Mouse (Mus musculus) MEL (cell line): ENCODE results near the gene Trp53bp1. TPM values are rescaled to one million over a fixed set of nuclear protein-coding genes. Genes with fewer than 3 reads are reported as not detected.

Experiments used
- DNase-seq: peaks from one replicate; pipeline ENCODE4 v3.0.0; 2011; ENCODE audit warnings: low read depth, low spot score
- H3K27ac ChIP-seq: 2 replicates; pipeline ENCODE4 v1.5.1; 2012; ENCODE audit warnings: low read depth, mild to moderate bottlenecking, control low read depth, low read length, moderate library complexity; ENCODE audit not compliant: control insufficient read depth
- H3K27me3 ChIP-seq, 2 experiments: fragments of 150-350 bp in 1 of 2; sonication (generic) in 1 of 2; 2 replicates each; pipeline ENCODE4 v1.6.1; 2012; ENCODE audit warnings: low read length in 2 of 2, mild to moderate bottlenecking in 2 of 2, improper control_type of control experiment in 1 of 2, moderate library complexity in 1 of 2; ENCODE audit not compliant: insufficient read depth in 2 of 2, control insufficient read depth in 1 of 2
- H3K36me3 ChIP-seq, 2 experiments: 2 replicates each; pipeline ENCODE4 v1.6.1; 2012 to 2014; ENCODE audit warnings: low read length in 2 of 2, improper control_type of control experiment in 1 of 2, inconsistent platforms in 1 of 2, mild to moderate bottlenecking in 1 of 2; ENCODE audit not compliant: insufficient read depth in 2 of 2, control insufficient read depth in 1 of 2
- H3K4me1 ChIP-seq, 2 experiments: fragments of 150-350 bp in 1 of 2; sonication (generic) in 1 of 2; 2 replicates each; pipeline ENCODE4 v1.6.1; 2012; ENCODE audit warnings: low read length in 2 of 2, improper control_type of control experiment in 1 of 2, mild to moderate bottlenecking in 1 of 2; ENCODE audit not compliant: insufficient read depth in 2 of 2, control insufficient read depth in 1 of 2
- H3K4me3 ChIP-seq, 2 experiments: fragments of 150-350 bp in 1 of 2; sonication (generic) in 1 of 2; 2 replicates each; pipeline ENCODE4 v1.5.1; 2012; ENCODE audit warnings: low read depth in 2 of 2, low read length in 2 of 2, mild to moderate bottlenecking in 2 of 2, moderate library complexity in 2 of 2, control low read depth in 1 of 2, improper control_type of control experiment in 1 of 2; ENCODE audit not compliant: control insufficient read depth in 1 of 2, insufficient read depth in 1 of 2
- H3K79me2 ChIP-seq: 2 replicates; pipeline ENCODE4 v1.6.1; 2012; ENCODE audit warnings: mild to moderate bottlenecking, low read length, moderate library complexity; ENCODE audit not compliant: control insufficient read depth, poor library complexity, insufficient read depth
- H3K9ac ChIP-seq: 2 replicates; pipeline ENCODE4 v1.6.1; 2012; ENCODE audit warnings: low read depth, mild to moderate bottlenecking, control low read depth, low read length, moderate library complexity; ENCODE audit not compliant: control insufficient read depth, poor library complexity, severe bottlenecking
- H3K9me3 ChIP-seq: fragments of 150-350 bp; sonication (generic); replicated peaks from 2 replicates; pipeline ENCODE4 v1.6.1; 2012; ENCODE audit warnings: mild to moderate bottlenecking, low read length, improper control_type of control experiment, moderate library complexity; ENCODE audit not compliant: insufficient read depth
- E2F4 ChIP-seq: IDR thresholded peaks from 2 replicates; pipeline ENCODE4 v1.6.1; 2011; ENCODE audit warnings: low read depth, low read length, improper control_type of control experiment, borderline replicate concordance
- EP300 ChIP-seq, 2 experiments: IDR thresholded peaks; 2 replicates each; pipeline ENCODE4 v1.6.1; 2011; ENCODE audit warnings: improper control_type of control experiment in 2 of 2, low read length in 2 of 2, low read depth in 1 of 2, mild to moderate bottlenecking in 1 of 2
- GATA1 ChIP-seq: IDR thresholded peaks from 2 replicates; pipeline ENCODE4 v1.6.1; 2011; ENCODE audit warnings: low read depth, low read length, improper control_type of control experiment
- KAT2A ChIP-seq: conservative IDR thresholded peaks from 2 replicates; pipeline ENCODE4 v1.6.1; 2012; ENCODE audit warnings: low read depth, low read length, improper control_type of control experiment, inconsistent platforms
- MAFK ChIP-seq: IDR thresholded peaks from 2 replicates; pipeline ENCODE4 v1.6.1; 2011; ENCODE audit warnings: low read depth, mild to moderate bottlenecking, low read length, improper control_type of control experiment, borderline replicate concordance
- MAX ChIP-seq: IDR thresholded peaks from 2 replicates; pipeline ENCODE4 v1.6.1; 2011; ENCODE audit warnings: low read length, improper control_type of control experiment
- MYC ChIP-seq: IDR thresholded peaks from 2 replicates; pipeline ENCODE4 v1.6.1; 2011; ENCODE audit warnings: low read depth, mild to moderate bottlenecking, low read length, improper control_type of control experiment, moderate library complexity
- NRF1 ChIP-seq: IDR thresholded peaks from 2 replicates; pipeline ENCODE4 v1.6.1; 2014; ENCODE audit warnings: low read depth, mild to moderate bottlenecking, inconsistent platforms, low read length, improper control_type of control experiment, moderate library complexity; ENCODE audit not compliant: poor library complexity, insufficient read depth, severe bottlenecking
- POLR2AphosphoS2 ChIP-seq: IDR thresholded peaks from 2 replicates; pipeline ENCODE4 v1.6.1; 2011; ENCODE audit warnings: low read length, improper control_type of control experiment
- POLR2AphosphoS5 ChIP-seq: IDR thresholded peaks from 2 replicates; pipeline ENCODE4 v1.6.1; 2012; ENCODE audit warnings: low read depth, borderline replicate concordance, mild to moderate bottlenecking, inconsistent platforms, low read length, moderate library complexity, mixed read lengths
- RAD21 ChIP-seq: IDR thresholded peaks from 2 replicates; pipeline ENCODE4 v1.6.1; 2011; ENCODE audit warnings: mild to moderate bottlenecking, low read depth, low read length, improper control_type of control experiment
- RCOR1 ChIP-seq: IDR thresholded peaks from 2 replicates; pipeline ENCODE4 v1.6.1; 2012; ENCODE audit warnings: low read depth, mild to moderate bottlenecking, inconsistent platforms, low read length, improper control_type of control experiment
- TBP ChIP-seq: IDR thresholded peaks from 2 replicates; pipeline ENCODE4 v1.8.0; 2011; ENCODE audit warnings: low read depth, low read length, improper control_type of control experiment
- ZC3H11A ChIP-seq: IDR thresholded peaks from 2 replicates; pipeline ENCODE4 v1.6.1; 2012; ENCODE audit warnings: low read depth, mild to moderate bottlenecking, inconsistent platforms, low read length, improper control_type of control experiment
- ZMIZ1 ChIP-seq: IDR thresholded peaks from 2 replicates; pipeline ENCODE4 v1.6.1; 2012; ENCODE audit warnings: low read depth, mild to moderate bottlenecking, inconsistent platforms, low read length, improper control_type of control experiment, moderate library complexity
- ZNF384 ChIP-seq: IDR thresholded peaks from 2 replicates; pipeline ENCODE4 v1.6.1; 2012; ENCODE audit warnings: low read depth, mild to moderate bottlenecking, inconsistent platforms, low read length, improper control_type of control experiment
- polyA plus RNA-seq, 2 experiments: library from polyadenylated mRNA; stranded (reverse) in 1 of 2; unstranded in 1 of 2; fragments of >175 nt in 1 of 2; fragments of >200 nt in 1 of 2; gene quantifications; 2 replicates each; pipeline versions ENCODE4 v1.2.1 to v1.2.4; 2012; ENCODE audit warnings: low replicate concordance in 2 of 2, low read depth in 1 of 2; ENCODE audit not compliant: insufficient read length in 2 of 2, insufficient read depth in 1 of 2, missing spikeins in 1 of 2
- total RNA-seq: library from RNA; depleted of rRNA; stranded (reverse); fragments of 300-350 nt; gene quantifications from 2 replicates; pipeline ENCODE4 v1.2.3, GENCODE M21; 2012

Gene Trp53bp1
- total and polyA plus RNA-seq, 3 experiments: 13.4 to 160 (median 37.3) TPM

DNA sequence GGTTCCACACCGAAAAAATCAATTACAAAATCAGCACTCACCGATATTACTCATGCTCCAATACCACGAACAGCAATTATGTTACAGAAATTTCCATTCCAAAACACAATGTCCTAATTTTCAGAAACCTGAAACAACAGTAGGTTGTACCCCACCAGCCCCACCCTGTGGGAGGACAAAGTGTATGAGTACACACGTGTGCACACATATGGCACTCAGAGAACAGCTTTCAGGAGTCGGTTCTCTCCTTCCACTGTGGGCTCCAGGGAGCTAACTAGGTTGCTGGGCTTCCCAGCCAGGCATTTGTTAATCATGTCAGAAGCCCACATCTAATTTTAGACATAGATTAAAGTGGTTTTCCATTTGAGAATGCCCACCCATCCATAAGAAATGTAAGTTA is 27.1 kb downstream of the Trp53bp1 start:
- no peak overlapping the region for H3K4me3 ChIP-seq
- no peaks in the 10 kb centered on the region for H3K27me3 ChIP-seq
- DNase-seq: no peak
- H3K79me2 ChIP-seq: no peaks in the 10 kb centered on the region
- H3K27ac ChIP-seq: no peak overlapping the region
- no peaks in the 10 kb centered on the region for H3K9me3 ChIP-seq
- no peaks in the 10 kb centered on the region for H3K4me1 ChIP-seq
- H3K36me3 ChIP-seq: peaks cover 0 to 5% of the 10 kb centered on the region in 2 experiments; a peak in 2 of 4 replicates
- no peak overlapping the region for H3K9ac ChIP-seq
- TF ChIP-seq MAX (no peak), GATA1 (no peak), RCOR1 (no peak), NRF1 (no peak), ZC3H11A (no peak), POLR2AphosphoS5 (no peak), POLR2AphosphoS2 (no peak), TBP (no peak), ZMIZ1 (no peak), RAD21 (no peak), ZNF384 (no peak), EP300 (IDR thresholded peaks at IDR 0.05; ENCODE audit: low read depth in 1 of 2, low read length in 2 of 2) (no peak), MYC (no peak)
- TF ChIP-seq, all 39 proteins: peak for 0

DNA sequence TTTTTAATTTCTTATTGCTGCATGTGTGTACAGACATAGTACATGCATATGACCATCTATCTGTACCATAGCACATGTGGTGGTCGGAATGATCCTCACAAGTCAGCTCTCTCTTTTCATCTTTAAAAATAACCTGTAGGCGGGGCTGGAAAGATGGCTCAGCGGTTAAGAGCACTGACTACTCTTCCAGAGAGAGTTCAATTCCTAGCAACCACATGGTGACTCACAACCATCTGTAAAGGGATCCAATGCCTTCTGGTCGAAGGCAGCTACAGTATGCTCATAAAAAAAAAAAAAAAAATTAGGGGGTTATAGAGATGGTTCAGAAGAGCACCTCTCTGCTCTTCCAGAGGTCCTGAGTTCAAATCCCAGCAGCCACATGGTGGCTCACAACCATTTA is 31.8 kb downstream of the Trp53bp1 start:
- H3K9me3 ChIP-seq: no peaks in the 10 kb centered on the region
- 0 out of 4 replicates have a peak, but pooled peaks cover 0 to 6% of the 10 kb centered on the region in 2 experiments for H3K4me1 ChIP-seq
- no peak overlapping the region for H3K4me3 ChIP-seq
- no peak overlapping the region for H3K9ac ChIP-seq
- H3K27ac ChIP-seq: no peak overlapping the region
- no peak for DNase-seq
- TF ChIP-seq ZMIZ1: no peak
- TF ChIP-seq E2F4: no peak
- no peak for TF ChIP-seq MYC
- no peak for TF ChIP-seq MAFK
- TF ChIP-seq RAD21: no peak
- TF ChIP-seq KAT2A: no peak
- TF ChIP-seq POLR2AphosphoS2: no peak
- H3K36me3 ChIP-seq: peaks cover 0 to 7% of the 10 kb centered on the region in 2 experiments; a peak in 3 of 4 replicates
- no peaks in the 10 kb centered on the region for H3K79me2 ChIP-seq
- no peaks in the 10 kb centered on the region for H3K27me3 ChIP-seq
